Mouse (Mus musculus) intestine, embryonic 14.5 days (tissue): ENCODE measurements around the gene Otc. TPM values are rescaled to one million over a fixed set of nuclear protein-coding genes. Genes with fewer than 3 reads are reported as not detected.

Source experiments
- ATAC-seq: fragments of 200-750 bp; cut with Nextera tagmentation; replicated peaks from 2 replicates; pipeline ENCODE4 v1.8.0; 2017; ENCODE audit warnings: low read depth, moderate number of reproducible peaks, moderate TSS enrichment, moderate library complexity; ENCODE audit not compliant: low FRiP score, low TSS enrichment
- DNase-seq: peaks from one replicate; pipeline ENCODE4 v3.0.0-alpha.2; 2018; ENCODE audit warnings: low spot score
- H3K27ac ChIP-seq: fragments of 300-500 bp; sonication (generic); 2 replicates; pipeline ENCODE4 v1.5.1; 2014; ENCODE audit warnings: low read depth, mild to moderate bottlenecking, control low read depth
- H3K27me3 ChIP-seq: fragments of 300-500 bp; sonication (generic); replicated peaks from 2 replicates; pipeline ENCODE4 v1.6.1; 2014; ENCODE audit warnings: low read length, control low read depth; ENCODE audit not compliant: control insufficient read depth, insufficient read depth
- H3K36me3 ChIP-seq: fragments of 300-500 bp; sonication (generic); 2 replicates; pipeline ENCODE4 v1.6.1; 2014; ENCODE audit warnings: low read length, control low read depth; ENCODE audit not compliant: control insufficient read depth, insufficient read depth
- H3K4me1 ChIP-seq: fragments of 300-500 bp; sonication (generic); replicated peaks from 2 replicates; pipeline ENCODE4 v1.6.1; 2014; ENCODE audit warnings: low read length, control low read depth, mixed read lengths; ENCODE audit not compliant: control insufficient read depth, insufficient read depth
- H3K4me2 ChIP-seq: fragments of 300-500 bp; sonication (generic); 2 replicates; pipeline ENCODE4 v1.6.1; 2014; ENCODE audit warnings: low read length
- H3K4me3 ChIP-seq: fragments of 300-500 bp; sonication (generic); 2 replicates; pipeline ENCODE4 v1.5.1; 2014; ENCODE audit warnings: low read depth, low read length, control low read depth, mixed read lengths
- H3K9ac ChIP-seq: fragments of 300-500 bp; sonication (generic); 2 replicates; pipeline ENCODE4 v1.6.1; 2014; ENCODE audit warnings: mild to moderate bottlenecking, low read length
- H3K9me3 ChIP-seq: fragments of 300-500 bp; sonication (generic); 2 replicates; pipeline ENCODE4 v1.6.1; 2016; ENCODE audit warnings: low read length, control low read depth; ENCODE audit not compliant: control insufficient read depth
- WGBS: fragments of 180-500 bp; shearing (Covaris S2); extraction: QIAGEN DNeasy Blood & Tissue Kit; methylation state at CpG from one replicate; pipeline ENCODE4 v1.1.7; 2014; 5-methylcytosine and 5-hydroxymethylcytosine counted together
- polyA plus RNA-seq: library from polyadenylated mRNA; unstranded; fragments of >200 nt; fragmentation: Nextera tagmentation; extraction: Ambion mirVana; gene quantifications from 2 replicates; pipeline ENCODE4 v1.2.1, GENCODE M21; 2014

Otc gene
- polyA plus RNA-seq, 1 experiment from 2014 or later: 16.5 TPM

- H3K27ac ChIP-seq: no peak overlapping the region
- H3K27me3 ChIP-seq: no peaks in the 10 kb centered on the region
- H3K4me1 ChIP-seq: no peaks in the 10 kb centered on the region
- no peaks in the 10 kb centered on the region for H3K36me3 ChIP-seq
- H3K4me3 ChIP-seq: no peak overlapping the region
- no peak overlapping the region for H3K4me2 ChIP-seq
- WGBS: 78% methylated on average over 3 of the region's 3 CpGs
- DNase-seq (no peak), ATAC-seq (no peak)
- H3K9ac ChIP-seq: no peak overlapping the region
- H3K9me3 ChIP-seq: no peaks in the 10 kb centered on the region
Measured at GRCm38 (mm10) chrX:10243916-10244315, 8.2 kb upstream of the Otc start.

- DNase-seq (no peak), ATAC-seq (no peak)
- H3K36me3 ChIP-seq: no peaks in the 10 kb centered on the region
- H3K4me1 ChIP-seq: no peaks in the 10 kb centered on the region
- H3K9me3 ChIP-seq: no peaks in the 10 kb centered on the region
- H3K9ac ChIP-seq: no peak overlapping the region
- H3K27ac ChIP-seq: no peak overlapping the region
- no peak overlapping the region for H3K4me2 ChIP-seq
- H3K27me3 ChIP-seq: no peaks in the 10 kb centered on the region; the same call in 1 of the 2 replicates
- H3K4me3 ChIP-seq: no peak overlapping the region
Measured at GRCm38 (mm10) chrX:10251357-10251756, 748 bp upstream of the Otc start.

- DNase-seq (no peak), ATAC-seq (no peak)
- Histone ChIP-seq H3K27me3 (no peaks in the 10 kb centered on the region), H3K4me2 (no peak overlapping the region), H3K27ac (no peak overlapping the region), H3K4me3 (no peak overlapping the region), H3K36me3 (no peaks in the 10 kb centered on the region), H3K9ac (no peak overlapping the region), H3K4me1 (no peaks in the 10 kb centered on the region), H3K9me3 (no peaks in the 10 kb centered on the region)
- 77% methylated on average over 1 of the region's 1 CpGs for WGBS
Measured at GRCm38 (mm10) chrX:10257774-10258173, 5.7 kb downstream of the Otc start.

GRCm38 (mm10) chrX:10258260-10258659 is 6.2 kb downstream of the Otc start:
- Histone ChIP-seq H3K27ac (no peak overlapping the region), H3K4me1 (no peaks in the 10 kb centered on the region), H3K36me3 (no peaks in the 10 kb centered on the region), H3K9ac (no peak overlapping the region), H3K27me3 (no peaks in the 10 kb centered on the region), H3K4me2 (no peak overlapping the region), H3K4me3 (no peak overlapping the region), H3K9me3 (no peaks in the 10 kb centered on the region)
- no peak for DNase-seq
- ATAC-seq: no peak
- 77% methylated on average over 5 of the region's 5 CpGs for WGBS

- WGBS: 66% methylated on average over 3 of the region's 3 CpGs
- Histone ChIP-seq H3K4me3 (no peak overlapping the region), H3K9ac (no peak overlapping the region), H3K4me1 (no peaks in the 10 kb centered on the region), H3K4me2 (no peak overlapping the region), H3K36me3 (no peaks in the 10 kb centered on the region), H3K27me3 (no peaks in the 10 kb centered on the region), H3K27ac (no peak overlapping the region), H3K9me3 (no peaks in the 10 kb centered on the region)
- DNase-seq: no peak
- no peak for ATAC-seq
Measured at GRCm38 (mm10) chrX:10268308-10268707, 16.2 kb downstream of the Otc start.

GRCm38 (mm10) chrX:10268761-10269437 is 16.8 kb downstream of the Otc start:
- H3K4me3 ChIP-seq: no peak overlapping the region
- no peaks in the 10 kb centered on the region for H3K4me1 ChIP-seq
- H3K36me3 ChIP-seq: no peaks in the 10 kb centered on the region
- no peaks in the 10 kb centered on the region for H3K27me3 ChIP-seq
- WGBS: 86% methylated on average over 4 of the region's 4 CpGs
- no peak overlapping the region for H3K4me2 ChIP-seq
- DNase-seq: no peak
- H3K27ac ChIP-seq: no peak overlapping the region
- ATAC-seq: no peak
- no peaks in the 10 kb centered on the region for H3K9me3 ChIP-seq
- no peak overlapping the region for H3K9ac ChIP-seq

GRCm38 (mm10) chrX:10297341-10297740 is 45.2 kb downstream of the Otc start:
- no peaks in the 10 kb centered on the region for H3K9me3 ChIP-seq
- H3K9ac ChIP-seq: no peak overlapping the region
- no peak overlapping the region for H3K4me2 ChIP-seq
- H3K27ac ChIP-seq: no peak overlapping the region
- ATAC-seq (no peak), DNase-seq (no peak)
- 91% methylated on average over 14 of the region's 14 CpGs for WGBS
- H3K36me3 ChIP-seq: no peaks in the 10 kb centered on the region
- H3K27me3 ChIP-seq: no peaks in the 10 kb centered on the region
- H3K4me3 ChIP-seq: no peak overlapping the region
- no peaks in the 10 kb centered on the region for H3K4me1 ChIP-seq

- Histone ChIP-seq H3K27ac (no peak overlapping the region), H3K9ac (no peak overlapping the region), H3K9me3 (no peaks in the 10 kb centered on the region), H3K27me3 (no peaks in the 10 kb centered on the region), H3K4me1 (no peaks in the 10 kb centered on the region), H3K4me3 (no peak overlapping the region), H3K4me2 (no peak overlapping the region), H3K36me3 (no peaks in the 10 kb centered on the region)
- DNase-seq (no peak), ATAC-seq (no peak)
- WGBS: 81% methylated on average over 4 of the region's 4 CpGs
Measured at GRCm38 (mm10) chrX:10318176-10318575, 66.1 kb downstream of the Otc start.

- no peaks in the 10 kb centered on the region for H3K36me3 ChIP-seq
- H3K4me3 ChIP-seq: no peak overlapping the region
- DNase-seq (no peak), ATAC-seq (no peak)
- no peaks in the 10 kb centered on the region for H3K27me3 ChIP-seq
- WGBS: 82% methylated on average over 1 of the region's 1 CpGs
- no peak overlapping the region for H3K27ac ChIP-seq
- H3K9ac ChIP-seq: no peak overlapping the region
- H3K4me2 ChIP-seq: no peak overlapping the region
- no peaks in the 10 kb centered on the region for H3K4me1 ChIP-seq
- no peaks in the 10 kb centered on the region for H3K9me3 ChIP-seq
Measured at GRCm38 (mm10) chrX:10330246-10330645, 78.1 kb downstream of the Otc start.
